8 mouse cellular contexts compared by ENCODE assay signal in genomic region chr11:103263551-103263950, GRCm38 (mm10). TPM values are rescaled to one million over a fixed set of nuclear protein-coding genes. Genes with fewer than 3 reads are reported as not detected.
DNase-seq lines count a peak whose midpoint lies in the region; ATAC-seq and TF ChIP-seq lines count a peak whose summit lies in the region.
"Had no signal": no experiment of that assay in that cellular context is flagged by ENCODE, and none has a peak within 500 bp of the region (broad histone marks: within the 10 kb centered on the region; RNA-seq: fewer than 3 reads in every experiment).

No protein-coding gene starts in this region.

- H3K36me3 ChIP-seq in kidney, postnatal 0 days (ENCODE audit: insufficient read depth, low read length), result no peaks in the 10 kb centered on the region
- no peaks in the 10 kb centered on the region for H3K36me3 ChIP-seq in embryonic facial prominence, embryonic 14.5 days (ENCODE audit: control insufficient read depth, insufficient read depth, low read length)
- H3K36me3 ChIP-seq in hindbrain, embryonic 15.5 days, result no peaks in the 10 kb centered on the region

- H3K4me3 ChIP-seq in kidney, postnatal 0 days (replicated peaks; ENCODE audit: low read depth, low read length), result no peak overlapping the region
- no peak overlapping the region for H3K4me3 ChIP-seq in embryonic facial prominence, embryonic 14.5 days (ENCODE audit: low read depth, low read length)
- H3K4me3 ChIP-seq in hindbrain, embryonic 15.5 days, result no peak overlapping the region

- no peaks in the 10 kb centered on the region for H3K9me3 ChIP-seq in kidney, postnatal 0 days (replicated peaks; ENCODE audit: low read length)
- H3K9me3 ChIP-seq in embryonic facial prominence, embryonic 14.5 days (ENCODE audit: control insufficient read depth, low read length), result no peaks in the 10 kb centered on the region
- H3K9me3 ChIP-seq in hindbrain, embryonic 15.5 days, result no peaks in the 10 kb centered on the region

- H3K4me2 ChIP-seq in kidney, postnatal 0 days (ENCODE audit: low read length), result peak overlapping the region; percentile 5; the same call in 1 of the 2 replicates
- peak overlapping the region; percentile 18; the same call in 1 of the 2 replicates for H3K4me2 ChIP-seq in embryonic facial prominence, embryonic 14.5 days (ENCODE audit: low read depth, low read length)
- H3K4me2 ChIP-seq in hindbrain, embryonic 15.5 days, result peak overlapping the region; percentile 7; the same call in 1 of the 2 replicates

- no peaks in the 10 kb centered on the region for H3K27me3 ChIP-seq in kidney, postnatal 0 days (ENCODE audit: insufficient read depth, low read length)
- H3K27me3 ChIP-seq in embryonic facial prominence, embryonic 14.5 days (replicated peaks; ENCODE audit: control insufficient read depth, insufficient read depth, low read length), result no peaks in the 10 kb centered on the region
- H3K27me3 ChIP-seq in hindbrain, embryonic 15.5 days, result no peaks in the 10 kb centered on the region

- no peak overlapping the region for H3K9ac ChIP-seq in kidney, postnatal 0 days (ENCODE audit: low read depth, low read length)
- 0 out of 2 replicates have a peak overlapping the region, but pooled peaks have one; percentile 14 for H3K9ac ChIP-seq in embryonic facial prominence, embryonic 14.5 days (ENCODE audit: low read depth, low read length)
- H3K9ac ChIP-seq in hindbrain, embryonic 15.5 days, result no peak overlapping the region

- WGBS in kidney, postnatal 0 days, result 39% methylated on average over 10 of the region's 10 CpGs
- 54% methylated on average over 10 of the region's 10 CpGs for WGBS in embryonic facial prominence, embryonic 14.5 days
- 22% methylated on average over 10 of the region's 10 CpGs for WGBS in hindbrain, embryonic 15.5 days

- peaks cover 33% of the 10 kb centered on the region for H3K4me1 ChIP-seq in kidney, postnatal 0 days (replicated peaks; ENCODE audit: insufficient read depth, low read length)
- H3K4me1 ChIP-seq in embryonic facial prominence, embryonic 14.5 days (ENCODE audit: control insufficient read depth, insufficient read depth, low read length), result peaks cover 37% of the 10 kb centered on the region
- peaks cover 59% of the 10 kb centered on the region for H3K4me1 ChIP-seq in hindbrain, embryonic 15.5 days (replicated peaks)

- no peak for TF ChIP-seq CTCF in kidney, postnatal 0 days (IDR thresholded peaks at IDR 0.05; ENCODE audit: low read depth)

- DNase-seq in kidney, postnatal 0 days (ENCODE audit: low spot score), result no peak
- no peak for DNase-seq in kidney, adult 11 months
- DNase-seq in embryonic facial prominence, embryonic 14.5 days (ENCODE audit: low spot score), result no peak
- DNase-seq in retina, postnatal 1 day, result peak; percentile 26
- DNase-seq in T-cell, adult 2 months (ENCODE audit: low spot score), result no peak
- no peak for DNase-seq in right cerebral cortex, postnatal 36 days (ENCODE audit: low spot score in 2 of 2)
- DNase-seq: cerebellum, adult 8-10 months had no signal

- H3K27ac ChIP-seq in kidney, postnatal 0 days, result 0 out of 2 replicates have a peak overlapping the region, but pooled peaks have one; percentile 68
- no peak overlapping the region for H3K27ac ChIP-seq in embryonic facial prominence, embryonic 14.5 days (replicated peaks; ENCODE audit: low read depth, low read length)
- peak overlapping the region; percentile 31; the same call in 1 of the 2 replicates for H3K27ac ChIP-seq in hindbrain, embryonic 15.5 days (replicated peaks)

- ATAC-seq in kidney, postnatal 0 days (replicated peaks; ENCODE audit: low FRiP score, low read depth), result no peak
- no peak for ATAC-seq in embryonic facial prominence, embryonic 14.5 days (ENCODE audit: low read depth)
- no peak for ATAC-seq in hindbrain, embryonic 15.5 days (ENCODE audit: low FRiP score, low read depth)

RNA-seq across cellular contexts. Expression of gene Map3k14, which starts 3.7 kb away (rescaled TPM):
- polyA plus RNA-seq in kidney, postnatal 0 days (2015; fragmentation: Nextera tagmentation; extraction: Ambion mirVana), result 3.2 and 3.8 TPM in 2 replicates
- polyA plus RNA-seq in embryonic facial prominence, embryonic 14.5 days (2014; fragmentation: Nextera tagmentation; extraction: Ambion mirVana), result 4.6 and 5.1 TPM in 2 replicates
- polyA plus RNA-seq in hindbrain, embryonic 15.5 days (2015; fragmentation: Nextera tagmentation; extraction: Ambion mirVana), result 3.3 and 4.8 TPM in 2 replicates

RNA-seq across cellular contexts. Expression of gene Spata32, which starts 45.3 kb away (rescaled TPM):
- not detected in 2 replicates for polyA plus RNA-seq in kidney, postnatal 0 days (2015; fragmentation: Nextera tagmentation; extraction: Ambion mirVana)
- not detected in 2 replicates for polyA plus RNA-seq in embryonic facial prominence, embryonic 14.5 days (2014; fragmentation: Nextera tagmentation; extraction: Ambion mirVana)
- 0.99 and 1.4 TPM in 2 replicates for polyA plus RNA-seq in hindbrain, embryonic 15.5 days (2015; fragmentation: Nextera tagmentation; extraction: Ambion mirVana)

RNA-seq across cellular contexts. Expression of gene 1700023F06Rik, which starts 55.2 kb away (rescaled TPM):
- polyA plus RNA-seq in kidney, postnatal 0 days (2015; fragmentation: Nextera tagmentation; extraction: Ambion mirVana), result 0.37 and 0.47 TPM in 2 replicates
- polyA plus RNA-seq in embryonic facial prominence, embryonic 14.5 days (2014; fragmentation: Nextera tagmentation; extraction: Ambion mirVana), result 1.0 and 1.6 TPM in 2 replicates
- 2.3 and 2.6 TPM in 2 replicates for polyA plus RNA-seq in hindbrain, embryonic 15.5 days (2015; fragmentation: Nextera tagmentation; extraction: Ambion mirVana)
